Mouse (Mus musculus) testis, postnatal 14 days (tissue): ENCODE data around the gene Dcps.

ENCODE experiments used
- DNase-seq: peaks from one replicate; pipeline ENCODE4 v3.0.0; 2021; ENCODE audit warnings: low spot score

Dcps gene

DNA sequence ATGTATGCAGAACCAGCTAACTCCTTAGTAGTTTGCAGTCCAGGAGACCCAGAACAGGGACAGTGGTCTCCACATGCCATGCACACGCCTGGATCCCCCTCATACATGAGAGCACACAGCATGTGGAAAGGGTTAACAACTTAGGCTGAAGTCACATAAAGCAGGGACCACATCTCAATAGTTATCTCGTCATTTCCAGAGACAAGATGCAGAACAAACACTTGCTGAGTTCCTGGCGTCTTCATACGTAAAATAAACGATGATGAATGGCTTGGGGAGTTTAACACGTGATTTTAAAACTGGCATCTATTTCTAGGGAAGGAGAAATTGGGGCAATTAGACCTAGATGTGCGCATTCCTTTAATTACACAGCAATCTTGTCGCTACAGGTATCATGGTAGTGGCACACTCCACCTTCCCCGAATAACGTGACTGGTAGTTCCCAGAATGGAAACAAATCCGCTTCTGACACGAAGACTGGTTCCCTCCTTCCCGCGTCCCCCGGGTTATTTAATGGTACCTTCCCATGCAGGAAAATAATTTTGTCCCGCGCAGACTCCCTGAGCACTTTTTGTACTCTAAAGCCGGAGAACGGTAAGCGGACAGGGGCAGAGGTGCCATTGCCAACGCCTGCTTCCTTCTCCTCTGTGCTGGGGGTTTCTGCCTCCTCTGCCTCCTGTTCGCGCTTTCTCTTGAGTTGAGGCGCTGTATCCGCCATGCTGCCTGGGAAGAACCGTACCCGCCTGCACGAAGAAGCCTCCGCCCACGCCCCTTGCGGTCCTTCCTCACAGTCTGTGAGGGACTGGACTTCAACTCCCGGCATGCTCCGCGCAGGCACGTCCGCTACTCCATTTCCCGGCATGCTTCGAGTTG lies at the start of gene Dcps:
TSS of gene Dcps (minus strand) at position 811 of the 873 bp plus-strand sequence.
- DNase-seq, result peak; percentile 94

GRCm38 (mm10) chr9:35223466-35223865 lies 47.6 kb upstream of the Dcps start:
- no peak for DNase-seq

DNA sequence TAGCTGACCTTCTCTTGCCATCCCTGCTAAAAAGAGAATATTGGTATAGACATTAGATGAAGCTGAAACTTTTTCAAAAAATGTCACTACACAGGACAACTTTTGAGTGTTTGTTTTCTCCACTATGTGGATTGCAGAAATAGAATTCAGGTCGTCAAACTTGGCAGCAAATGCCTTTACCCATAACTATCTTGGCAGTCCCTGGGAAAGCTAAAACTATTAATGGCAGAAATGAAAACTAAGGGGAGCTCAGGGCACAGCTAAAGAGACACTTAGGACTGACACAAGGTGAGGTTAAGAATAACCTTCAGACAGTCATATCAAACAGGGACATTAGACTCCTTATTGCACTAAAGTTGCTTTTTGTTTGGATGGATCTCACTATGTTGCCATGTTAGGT lies 42.1 kb upstream of the Dcps start:
- no peak for DNase-seq

DNA sequence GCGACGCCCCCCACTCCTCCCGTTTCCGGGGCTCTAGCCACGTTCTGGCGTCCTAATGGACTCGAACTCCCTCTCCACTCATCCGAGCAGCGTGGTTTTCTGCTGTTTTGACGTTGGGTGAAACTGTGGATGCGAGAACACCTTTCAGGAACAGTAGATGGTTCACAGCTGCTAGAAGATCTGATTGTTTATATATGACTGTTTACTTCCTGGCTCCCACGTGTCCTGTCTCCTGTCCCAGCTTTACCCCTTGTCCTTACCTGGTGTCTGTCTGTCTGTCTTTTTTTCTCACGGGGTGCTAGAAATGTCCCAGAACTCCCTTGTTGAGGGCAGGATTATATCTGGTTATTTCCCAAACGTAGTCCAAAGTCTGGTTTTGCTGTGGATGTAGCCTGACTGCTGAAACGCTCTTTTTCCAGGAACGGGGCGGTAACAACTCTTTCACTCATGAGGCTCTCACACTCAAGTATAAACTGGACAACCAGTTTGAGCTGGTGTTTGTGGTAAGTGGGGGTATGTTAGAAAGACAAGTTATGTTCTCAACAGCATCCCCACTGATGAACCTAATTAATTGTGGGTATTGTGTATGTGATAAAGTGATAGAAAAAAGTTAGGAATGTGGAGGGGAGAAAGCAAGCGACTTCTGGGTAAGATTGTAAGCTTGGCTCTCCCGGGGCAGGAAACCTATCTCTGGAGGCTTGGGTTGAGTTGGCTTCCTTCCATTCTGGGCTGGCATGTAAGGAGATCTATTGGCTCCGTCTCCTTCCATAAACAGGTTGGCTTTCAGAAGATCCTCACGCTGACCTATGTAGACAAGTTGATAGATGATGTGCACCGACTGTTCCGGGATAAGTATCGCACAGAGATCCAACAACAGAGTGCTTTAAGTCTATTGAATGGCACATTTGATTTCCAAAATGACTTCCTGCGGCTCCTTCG lies 36.0 kb upstream of the Dcps start:
- DNase-seq, result no peak

- DNase-seq, result peak; percentile 99
Observed at GRCm38 (mm10) chr9:35210542-35211474, 34.9 kb upstream of the Dcps start, which contains the start of gene Foxred1. TSS of gene Foxred1 (minus strand) at chr9:35211055.

- DNase-seq, result no peak
Observed at GRCm38 (mm10) chr9:35204421-35204820, 28.6 kb upstream of the Dcps start.

- no peak for DNase-seq
Observed at GRCm38 (mm10) chr9:35203536-35203935, 27.7 kb upstream of the Dcps start.

GRCm38 (mm10) chr9:35200529-35201060 lies 24.7 kb upstream of the Dcps start:
- no peak for DNase-seq

DNA sequence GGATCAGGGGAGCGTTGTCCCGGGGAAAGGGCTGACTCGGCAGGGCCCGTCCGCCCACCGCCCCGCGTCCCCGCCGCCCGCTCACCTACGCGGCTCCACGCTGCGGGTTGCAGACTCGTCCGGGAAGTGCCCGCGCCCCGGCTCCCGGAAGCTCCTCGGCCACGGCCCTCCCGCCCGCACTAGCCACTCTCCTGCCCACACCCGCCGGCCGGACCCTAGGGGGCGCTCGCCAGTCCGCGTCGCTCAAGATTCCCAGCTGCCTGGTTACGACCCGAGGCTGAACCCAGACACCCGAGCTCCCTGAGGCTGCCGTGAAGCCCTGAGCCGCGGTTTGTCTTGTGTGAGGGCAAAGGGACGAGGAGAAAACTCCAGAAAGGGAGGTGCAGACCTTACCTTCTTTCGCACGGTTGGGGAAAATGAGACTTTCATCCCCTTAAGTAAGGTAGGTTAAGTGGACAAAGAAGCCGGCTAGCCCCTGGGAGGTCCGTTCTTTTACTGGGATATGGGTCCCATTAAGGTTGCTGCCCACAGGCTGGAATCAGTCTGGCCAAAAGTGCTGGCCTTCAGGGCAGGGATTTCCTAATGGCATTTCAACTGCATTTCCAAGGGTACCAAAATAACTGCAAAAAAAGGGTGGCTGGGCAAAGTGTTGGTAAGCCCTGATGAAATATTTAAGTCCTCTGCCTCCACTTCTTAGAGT lies 24.1 kb upstream of the Dcps start, which contains the start of the genes Srpr and Tirap:
TSS of gene Srpr (plus strand) at position 404 of the 700 bp plus-strand sequence.
TSS of gene Tirap (minus strand) at position 520 of the 700 bp plus-strand sequence.
- DNase-seq, result peak; percentile 89

DNA sequence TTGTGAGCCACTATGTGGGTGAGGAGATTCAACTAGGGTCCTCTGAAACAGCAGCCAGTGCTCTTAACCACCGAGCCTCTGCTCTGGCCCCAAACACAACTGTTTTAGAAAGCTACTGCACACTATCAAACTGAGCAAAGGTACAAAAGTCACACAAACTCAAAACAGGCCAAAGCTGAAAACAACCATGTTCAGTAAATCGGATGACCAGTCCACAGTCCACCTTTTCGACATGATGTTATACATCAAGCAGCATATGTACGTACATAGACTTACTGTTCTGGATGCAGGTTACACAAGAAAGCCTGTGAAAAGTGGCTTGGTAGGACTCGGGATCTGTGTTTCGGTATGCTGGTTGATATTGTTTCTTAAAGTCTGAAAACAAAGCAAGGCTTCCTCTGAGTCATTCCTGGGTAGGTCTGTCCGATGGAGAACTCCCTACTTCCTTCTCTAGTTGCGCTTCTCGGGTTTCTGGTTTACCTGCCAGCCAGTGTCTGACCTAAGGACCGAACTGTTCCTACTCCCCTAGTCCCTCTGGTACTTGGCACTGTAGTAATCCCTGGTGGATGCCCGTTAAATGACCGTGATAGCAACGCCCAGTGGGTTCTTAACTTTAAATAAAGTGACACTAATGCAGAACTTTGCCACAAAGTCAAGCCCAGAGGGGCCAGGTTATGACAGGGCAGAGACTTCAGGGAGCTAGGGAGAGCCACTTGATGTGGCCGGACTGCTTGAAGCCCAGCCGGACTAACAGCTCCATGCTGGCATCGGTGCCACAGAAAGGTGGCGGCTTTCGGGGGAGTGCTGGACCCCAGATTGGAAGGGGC lies 23.3 kb upstream of the Dcps start:
- no peak for DNase-seq

GRCm38 (mm10) chr9:35198351-35198750 lies 22.5 kb upstream of the Dcps start:
- DNase-seq, result no peak

- DNase-seq, result no peak
Observed at GRCm38 (mm10) chr9:35197625-35198024, 21.8 kb upstream of the Dcps start.

GRCm38 (mm10) chr9:35194048-35194447 lies 18.2 kb upstream of the Dcps start:
- no peak for DNase-seq

DNA sequence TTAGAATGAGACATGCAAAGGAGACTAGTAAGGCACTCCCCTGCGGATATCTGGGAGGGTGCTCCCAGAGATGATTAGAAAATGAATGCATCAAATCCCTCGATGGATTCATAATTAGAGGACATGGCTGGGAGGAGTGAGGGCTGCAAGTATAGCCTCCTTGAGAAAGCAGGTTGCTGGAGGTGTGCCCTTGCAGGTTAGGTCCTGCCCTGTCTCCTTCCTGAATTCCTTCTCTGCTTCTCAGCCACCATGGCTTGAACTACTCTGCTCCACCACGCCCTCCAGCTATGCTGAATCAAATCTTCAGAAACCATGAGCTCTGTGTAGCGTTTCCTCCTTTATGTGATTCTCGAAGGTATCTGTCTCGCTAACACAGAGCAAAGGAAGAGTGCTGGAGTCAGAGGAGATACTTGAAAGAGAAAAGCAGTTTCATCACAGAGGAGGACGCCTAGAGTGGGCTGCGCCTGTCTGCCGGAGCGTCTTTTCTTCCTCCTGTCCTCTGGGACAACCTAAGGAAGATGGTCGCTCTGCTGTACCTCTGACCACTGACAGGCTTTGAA lies 17.2 kb upstream of the Dcps start:
- DNase-seq, result peak; percentile 2

DNA sequence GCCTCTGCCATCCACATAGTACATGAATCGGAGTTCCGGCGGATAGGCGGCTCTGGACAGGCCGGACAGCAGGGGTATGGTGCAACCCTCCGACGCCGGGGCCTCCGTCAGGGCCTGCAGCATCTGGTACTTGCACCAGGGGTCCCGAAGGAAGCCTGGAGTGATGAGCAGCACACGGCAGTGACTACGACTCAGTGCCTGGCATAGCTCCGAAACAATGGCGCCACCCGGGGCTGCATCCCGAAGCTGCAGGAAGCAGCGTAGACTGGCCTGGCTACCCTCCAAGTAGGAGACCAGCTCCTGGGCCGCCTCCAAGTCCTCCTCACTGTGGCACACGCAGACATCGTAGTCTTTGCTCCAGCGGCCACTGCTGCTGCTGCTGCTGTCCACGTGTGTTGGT lies 12.8 kb upstream of the Dcps start:
- DNase-seq, result peak; percentile 10

DNA sequence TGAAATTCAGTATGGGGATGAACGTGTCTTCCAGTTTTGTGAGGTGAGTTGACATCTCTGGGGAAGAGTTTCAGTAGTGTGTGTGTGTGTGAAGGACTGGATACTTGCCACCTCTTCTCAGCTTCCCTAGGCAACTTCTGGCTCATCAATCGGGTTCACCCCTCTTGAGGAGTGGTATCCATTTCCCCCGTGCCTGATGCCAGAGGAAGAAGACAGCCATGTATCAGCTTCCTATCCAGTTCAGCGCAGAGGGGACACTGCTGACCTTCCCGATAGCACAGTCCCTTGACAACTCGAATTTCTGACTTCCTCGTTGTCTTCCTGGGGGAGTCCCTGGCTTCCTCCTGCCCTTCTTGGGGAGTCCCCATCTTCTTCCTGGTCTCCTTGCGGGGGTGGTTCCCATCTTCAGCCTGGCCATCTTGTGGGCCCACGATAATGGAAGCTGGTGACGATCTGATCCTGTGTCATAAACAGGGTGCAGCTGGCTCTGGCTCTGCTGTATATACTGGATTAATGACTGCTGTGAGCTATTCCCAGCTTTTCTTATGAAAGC lies 11.6 kb upstream of the Dcps start:
- peak; percentile 2 for DNase-seq

- peak; percentile 2 for DNase-seq
Observed at GRCm38 (mm10) chr9:35186430-35186829, 10.6 kb upstream of the Dcps start.

- DNase-seq, result no peak
Observed at GRCm38 (mm10) chr9:35183359-35183758, 7.5 kb upstream of the Dcps start.

GRCm38 (mm10) chr9:35182832-35183231 lies 7.0 kb upstream of the Dcps start:
- DNase-seq, result no peak
